Mouse (Mus musculus): ENCODE results near the gene Dnajc4. TPM values are rescaled to one million over a fixed set of nuclear protein-coding genes. Genes with fewer than 3 reads are reported as not detected.
A peak's percentile ranks its signal among the peaks of the same experiment; 100 is the strongest.

Gene Dnajc4
- total and polyA plus RNA-seq, 2 experiments from 2014 or later: 20.2 to 20.7 TPM

DNA sequence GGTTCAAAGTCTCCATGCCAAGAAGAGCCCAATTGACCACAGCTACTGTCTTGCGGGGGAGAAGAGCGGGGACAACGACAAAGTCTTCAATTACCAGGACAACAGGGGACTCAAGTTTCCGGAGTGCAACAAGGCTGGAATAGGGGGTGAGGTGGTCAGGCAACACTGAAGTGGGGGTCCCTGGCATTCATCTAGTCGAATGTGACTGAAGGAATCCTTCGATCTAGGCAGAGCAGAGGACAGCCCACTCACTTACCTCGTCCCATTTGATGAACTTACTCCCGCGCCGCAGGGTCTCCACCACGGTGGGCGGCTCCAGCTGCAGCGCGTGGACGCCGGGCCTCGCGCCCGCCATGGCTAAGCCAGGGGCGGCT is 23.1 kb downstream of the Dnajc4 start:
- peak overlapping the region; percentile 39 for H3K4me2 ChIP-seq (ENCODE audit: low read depth)
- DNase-seq: no peak
- H3K4me1 ChIP-seq (ENCODE audit: insufficient read depth): 0 out of 2 replicates have a peak, but pooled peaks cover 3% of the 10 kb centered on the region
- no peaks in the 10 kb centered on the region for H3K36me3 ChIP-seq (ENCODE audit: insufficient read depth)
- 3% methylated on average over 20 of the region's 20 CpGs for WGBS
- no peak for TF ChIP-seq CTCF (IDR thresholded peaks at IDR 0.05; ENCODE audit: low read depth)
- no peaks in the 10 kb centered on the region for H3K9me3 ChIP-seq (ENCODE audit: low read length)
- H3K27ac ChIP-seq (ENCODE audit: low read depth, low read length): no peak overlapping the region
- peak overlapping the region; percentile 35 for H3K4me3 ChIP-seq (ENCODE audit: low read depth, low read length)
- ATAC-seq: no peak
- H3K27me3 ChIP-seq (ENCODE audit: insufficient read depth, low read length): no peaks in the 10 kb centered on the region
- peak overlapping the region; percentile 11; the same call in 1 of the 2 replicates for H3K9ac ChIP-seq

- 0 out of 2 replicates have a peak, but pooled peaks cover 3% of the 10 kb centered on the region for H3K4me1 ChIP-seq (ENCODE audit: insufficient read depth)
- H3K4me2 ChIP-seq (ENCODE audit: low read depth): peak overlapping the region; percentile 39
- H3K9ac ChIP-seq: 0 out of 2 replicates have a peak overlapping the region, but pooled peaks have one; percentile 11
- no peaks in the 10 kb centered on the region for H3K27me3 ChIP-seq (ENCODE audit: insufficient read depth, low read length)
- no peaks in the 10 kb centered on the region for H3K9me3 ChIP-seq (ENCODE audit: low read length)
- DNase-seq: no peak
- 17% methylated on average over 15 of the region's 15 CpGs for WGBS
- H3K27ac ChIP-seq (ENCODE audit: low read depth, low read length): no peak overlapping the region
- no peak for TF ChIP-seq CTCF (IDR thresholded peaks at IDR 0.05; ENCODE audit: low read depth)
- H3K4me3 ChIP-seq (ENCODE audit: low read depth, low read length): peak overlapping the region; percentile 35; the same call in 1 of the 2 replicates
- no peaks in the 10 kb centered on the region for H3K36me3 ChIP-seq (ENCODE audit: insufficient read depth)
- ATAC-seq: no peak
Measured at GRCm38 (mm10) chr19:6968491-6969271, 23.7 kb downstream of the Dnajc4 start.

GRCm38 (mm10) chr19:6956461-6956860 is 35.9 kb downstream of the Dnajc4 start:
- Histone ChIP-seq H3K27ac (ENCODE audit: low read depth, low read length) (no peak overlapping the region), H3K9me3 (ENCODE audit: low read length) (no peaks in the 10 kb centered on the region), H3K4me3 (ENCODE audit: low read depth, low read length) (no peak overlapping the region), H3K27me3 (ENCODE audit: insufficient read depth, low read length) (no peaks in the 10 kb centered on the region), H3K9ac (no peak overlapping the region), H3K4me2 (ENCODE audit: low read depth) (no peak overlapping the region), H3K36me3 (ENCODE audit: insufficient read depth) (peaks cover 6% of the 10 kb centered on the region; the same call in 1 of the 2 replicates), H3K4me1 (ENCODE audit: insufficient read depth) (0 out of 2 replicates have a peak, but pooled peaks cover 6% of the 10 kb centered on the region)
- ATAC-seq: no peak
- WGBS: 81% methylated on average over 10 of the region's 10 CpGs
- DNase-seq: no peak
- no peak for TF ChIP-seq CTCF (IDR thresholded peaks at IDR 0.05; ENCODE audit: low read depth)

- TF ChIP-seq CTCF (IDR thresholded peaks at IDR 0.05; ENCODE audit: low read depth): no peak
- WGBS: 91% methylated on average over 7 of the region's 7 CpGs
- DNase-seq (no peak), ATAC-seq (no peak)
- H3K4me3 ChIP-seq (ENCODE audit: low read depth, low read length): no peak overlapping the region
- H3K4me1 ChIP-seq (ENCODE audit: insufficient read depth): peaks cover 6% of the 10 kb centered on the region; the same call in 1 of the 2 replicates
- H3K36me3 ChIP-seq (ENCODE audit: insufficient read depth): peaks cover 6% of the 10 kb centered on the region; the same call in 1 of the 2 replicates
- H3K4me2 ChIP-seq (ENCODE audit: low read depth): no peak overlapping the region
- H3K27ac ChIP-seq (ENCODE audit: low read depth, low read length): no peak overlapping the region
- no peaks in the 10 kb centered on the region for H3K9me3 ChIP-seq (ENCODE audit: low read length)
- H3K27me3 ChIP-seq (ENCODE audit: insufficient read depth, low read length): no peaks in the 10 kb centered on the region
- H3K9ac ChIP-seq: no peak overlapping the region
Measured at GRCm38 (mm10) chr19:6955424-6955823, 36.9 kb downstream of the Dnajc4 start.

DNA sequence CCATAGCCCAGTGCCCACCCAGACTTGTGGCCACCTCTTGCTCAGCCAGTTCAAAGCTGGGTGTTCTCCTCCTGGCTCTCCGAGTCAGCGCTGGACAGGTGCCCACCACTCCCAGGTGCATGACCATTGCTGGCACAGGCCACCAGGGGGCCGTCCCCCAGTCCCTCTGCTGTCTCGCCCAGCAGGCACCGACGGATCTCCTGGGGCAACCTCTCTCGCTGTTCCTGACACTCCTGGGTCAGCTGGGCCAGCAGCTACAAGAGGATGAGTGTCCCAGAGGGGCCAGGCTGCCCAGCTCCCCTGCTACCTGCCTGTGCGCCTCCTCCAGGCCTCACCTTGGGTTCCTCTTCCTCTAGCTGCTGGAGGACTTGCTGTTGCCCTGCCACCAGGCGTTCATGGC is 38.3 kb downstream of the Dnajc4 start:
- no peak for ATAC-seq
- no peak overlapping the region for H3K9ac ChIP-seq

GRCm38 (mm10) chr19:6952712-6953037 is 39.7 kb downstream of the Dnajc4 start:
- TF ChIP-seq CTCF (IDR thresholded peaks at IDR 0.05; ENCODE audit: low read depth): no peak
- Histone ChIP-seq H3K4me3 (ENCODE audit: low read depth, low read length) (no peak overlapping the region), H3K27me3 (ENCODE audit: insufficient read depth, low read length) (no peaks in the 10 kb centered on the region), H3K4me1 (ENCODE audit: insufficient read depth) (peaks cover 12% of the 10 kb centered on the region; the same call in 1 of the 2 replicates), H3K36me3 (ENCODE audit: insufficient read depth) (peaks cover 3% of the 10 kb centered on the region; the same call in 1 of the 2 replicates), H3K27ac (ENCODE audit: low read depth, low read length) (peak overlapping the region; percentile 79; the same call in 1 of the 2 replicates), H3K4me2 (ENCODE audit: low read depth) (peak overlapping the region; percentile 92), H3K9me3 (ENCODE audit: low read length) (no peaks in the 10 kb centered on the region), H3K9ac (peak overlapping the region; percentile 58; the same call in 1 of the 2 replicates)
- 11% methylated on average over 3 of the region's 3 CpGs for WGBS
- DNase-seq (no peak), ATAC-seq (no peak)

More for the DNA sequence above, 38.3 kb downstream of the Dnajc4 start:
- 48% methylated on average over 9 of the region's 9 CpGs for WGBS
- no peak for DNase-seq
- peaks cover 7% of the 10 kb centered on the region; the same call in 1 of the 2 replicates for H3K36me3 ChIP-seq (ENCODE audit: insufficient read depth)
- no peak overlapping the region for H3K4me3 ChIP-seq (ENCODE audit: low read depth, low read length)
- peaks cover 12% of the 10 kb centered on the region; the same call in 1 of the 2 replicates for H3K4me1 ChIP-seq (ENCODE audit: insufficient read depth)
- H3K9me3 ChIP-seq (ENCODE audit: low read length): no peaks in the 10 kb centered on the region
- no peak overlapping the region for H3K4me2 ChIP-seq (ENCODE audit: low read depth)
- no peaks in the 10 kb centered on the region for H3K27me3 ChIP-seq (ENCODE audit: insufficient read depth, low read length)
- peak; percentile 45 for TF ChIP-seq CTCF (IDR thresholded peaks at IDR 0.05; ENCODE audit: low read depth)
- no peak overlapping the region for H3K27ac ChIP-seq (ENCODE audit: low read depth, low read length)
